Mouse (Mus musculus) erythroblast, embryonic 14.5 days (primary cell): ENCODE data around the gene Tbc1d16. TPM values are rescaled to one million over a fixed set of nuclear protein-coding genes. Genes with fewer than 3 reads are reported as not detected.
"Not testable (repeated sequence)": the region's sequence is repeated elsewhere in the genome, so short reads cannot be mapped to it uniquely, and the experiment has no call there.

Source experiments
- H3K27me3 ChIP-seq: 2 replicates; pipeline ENCODE4 v1.6.1; 2012; ENCODE audit warnings: inconsistent platforms; ENCODE audit not compliant: control insufficient read depth
- H3K36me3 ChIP-seq: 2 replicates; pipeline ENCODE4 v1.6.1; 2012; ENCODE audit warnings: mild to moderate bottlenecking, inconsistent platforms; ENCODE audit not compliant: control insufficient read depth
- H3K4me1 ChIP-seq: 2 replicates; pipeline ENCODE4 v1.6.1; 2012; ENCODE audit warnings: inconsistent platforms; ENCODE audit not compliant: control insufficient read depth
- H3K4me3 ChIP-seq: replicated peaks from 2 replicates; pipeline ENCODE3; 2012; ENCODE audit warnings: moderate library complexity, mild to moderate bottlenecking, inconsistent platforms
- H3K9me3 ChIP-seq: 2 replicates; pipeline ENCODE4 v1.6.1; 2012; ENCODE audit warnings: low read length, inconsistent platforms, mixed read lengths; ENCODE audit not compliant: control insufficient read depth
- GATA1 ChIP-seq: IDR thresholded peaks from 2 replicates; pipeline ENCODE4 v1.6.1; 2012; ENCODE audit warnings: low read length, inconsistent platforms, mixed read lengths
- TAL1 ChIP-seq: IDR thresholded peaks from 3 replicates; pipeline ENCODE4 v1.6.1; 2012; ENCODE audit warnings: low read length, inconsistent platforms, mixed read lengths
- polyA plus RNA-seq: library from polyadenylated mRNA; stranded (reverse); fragments of >175 nt; gene quantifications from 2 replicates; pipeline ENCODE4 v1.2.3, GENCODE M21; 2012

Tbc1d16 gene
- polyA plus RNA-seq, 1 experiment: 0.01 TPM

- Histone ChIP-seq H3K4me1 (peaks cover 15% of the 10 kb centered on the region), H3K9me3 (no peaks in the 10 kb centered on the region), H3K36me3 (no peaks in the 10 kb centered on the region), H3K27me3 (no peaks in the 10 kb centered on the region), H3K4me3 (peak overlapping the region; percentile 56)
- no peak for TF ChIP-seq GATA1
- no peak for TF ChIP-seq TAL1
Observed at GRCm38 (mm10) chr11:119258572-119259322, 30.4 kb upstream of the Tbc1d16 start.

- TF ChIP-seq TAL1: no peak
- H3K4me1 ChIP-seq: peaks cover 16% of the 10 kb centered on the region
- no peaks in the 10 kb centered on the region for H3K9me3 ChIP-seq
- peaks cover under 1% of the 10 kb centered on the region; the same call in 1 of the 2 replicates for H3K27me3 ChIP-seq
- H3K4me3 ChIP-seq: peak overlapping the region; percentile 56
- H3K36me3 ChIP-seq: no peaks in the 10 kb centered on the region
Observed at GRCm38 (mm10) chr11:119258216-119258571, 29.9 kb upstream of the Tbc1d16 start.

GRCm38 (mm10) chr11:119256557-119256956, 28.3 kb upstream of the Tbc1d16 start:
- not testable (repeated sequence) for H3K27me3 ChIP-seq, H3K36me3 ChIP-seq, H3K9me3 ChIP-seq, H3K4me3 ChIP-seq
- peaks cover 21% of the 10 kb centered on the region for H3K4me1 ChIP-seq

GRCm38 (mm10) chr11:119252854-119253541, 24.7 kb upstream of the Tbc1d16 start:
- Histone ChIP-seq H3K27me3 (peaks cover 5% of the 10 kb centered on the region), H3K4me3 (no peak overlapping the region), H3K36me3 (no peaks in the 10 kb centered on the region), H3K9me3 (no peaks in the 10 kb centered on the region), H3K4me1 (peaks cover 20% of the 10 kb centered on the region)
- TF ChIP-seq TAL1 (no peak), GATA1 (no peak)

- Histone ChIP-seq H3K4me1 (peaks cover 19% of the 10 kb centered on the region), H3K4me3 (no peak overlapping the region), H3K9me3 (no peaks in the 10 kb centered on the region), H3K27me3 (peaks cover 5% of the 10 kb centered on the region), H3K36me3 (no peaks in the 10 kb centered on the region)
- TF ChIP-seq TAL1 (no peak), GATA1 (no peak)
Observed at GRCm38 (mm10) chr11:119250998-119251397, 22.7 kb upstream of the Tbc1d16 start.

GRCm38 (mm10) chr11:119249011-119249410, 20.7 kb upstream of the Tbc1d16 start:
- TF ChIP-seq GATA1 (no peak), TAL1 (no peak)
- H3K9me3 ChIP-seq: no peaks in the 10 kb centered on the region
- H3K4me1 ChIP-seq: peaks cover 19% of the 10 kb centered on the region
- H3K36me3 ChIP-seq: no peaks in the 10 kb centered on the region
- H3K27me3 ChIP-seq: peaks cover 5% of the 10 kb centered on the region
- H3K4me3 ChIP-seq: no peak overlapping the region

- not testable (repeated sequence) for H3K9me3 ChIP-seq, H3K4me3 ChIP-seq, H3K27me3 ChIP-seq, H3K36me3 ChIP-seq, H3K4me1 ChIP-seq
Observed at GRCm38 (mm10) chr11:119245543-119245942, 17.2 kb upstream of the Tbc1d16 start.

- H3K36me3 ChIP-seq: no peaks in the 10 kb centered on the region
- H3K9me3 ChIP-seq: no peaks in the 10 kb centered on the region; the same call in 1 of the 2 replicates
- no peak overlapping the region for H3K4me3 ChIP-seq
- TF ChIP-seq GATA1 (no peak), TAL1 (no peak)
- peaks cover 4% of the 10 kb centered on the region; the same call in 1 of the 2 replicates for H3K27me3 ChIP-seq
- peaks cover 12% of the 10 kb centered on the region for H3K4me1 ChIP-seq
Observed at GRCm38 (mm10) chr11:119239480-119239879, 11.2 kb upstream of the Tbc1d16 start.

- H3K27me3 ChIP-seq: peaks cover 4% of the 10 kb centered on the region; the same call in 1 of the 2 replicates
- TF ChIP-seq TAL1 (no peak), GATA1 (no peak)
- peak overlapping the region; percentile 31 for H3K4me3 ChIP-seq
- H3K4me1 ChIP-seq: peaks cover 12% of the 10 kb centered on the region
- H3K9me3 ChIP-seq: no peaks in the 10 kb centered on the region; the same call in 1 of the 2 replicates
- H3K36me3 ChIP-seq: no peaks in the 10 kb centered on the region
Observed at GRCm38 (mm10) chr11:119238305-119238721, 10.0 kb upstream of the Tbc1d16 start.
